Mouse (Mus musculus) right cerebral cortex, postnatal 25 days (tissue): ENCODE results near the gene Ctnnbip1.

Experiments
- DNase-seq: peaks from one replicate; pipeline ENCODE4 v3.0.0; 2022

Gene Ctnnbip1

GRCm38 (mm10) chr4:149523961-149524360 lies 5.9 kb downstream of the Ctnnbip1 start:
- DNase-seq = no peak

DNA sequence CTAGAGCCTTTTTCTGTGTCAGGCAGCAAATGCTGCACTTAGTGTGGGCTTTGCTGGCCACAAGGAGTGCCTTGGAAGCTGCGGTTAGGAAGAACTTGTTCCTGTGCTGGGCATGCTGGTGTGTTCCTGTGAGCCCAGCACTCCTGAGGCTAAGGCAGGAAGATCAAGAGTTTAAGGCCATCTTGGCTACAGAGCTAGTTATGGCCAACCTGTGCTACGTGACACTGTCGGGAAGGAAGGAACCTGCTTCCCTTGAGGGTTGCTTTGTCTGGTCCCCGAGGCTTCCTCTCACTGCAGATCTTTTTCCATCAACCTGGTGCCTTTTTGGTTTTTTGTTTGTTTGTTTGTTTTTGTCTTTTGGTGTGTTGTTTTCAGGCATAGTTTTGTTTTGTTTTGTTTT lies 7.1 kb downstream of the Ctnnbip1 start:
- DNase-seq = no peak

GRCm38 (mm10) chr4:149525811-149526210 lies 7.8 kb downstream of the Ctnnbip1 start:
- no peak for DNase-seq

- DNase-seq = no peak
These were observed 8.3 kb downstream of the Ctnnbip1 start for GRCm38 (mm10) chr4:149526330-149526729.

DNA sequence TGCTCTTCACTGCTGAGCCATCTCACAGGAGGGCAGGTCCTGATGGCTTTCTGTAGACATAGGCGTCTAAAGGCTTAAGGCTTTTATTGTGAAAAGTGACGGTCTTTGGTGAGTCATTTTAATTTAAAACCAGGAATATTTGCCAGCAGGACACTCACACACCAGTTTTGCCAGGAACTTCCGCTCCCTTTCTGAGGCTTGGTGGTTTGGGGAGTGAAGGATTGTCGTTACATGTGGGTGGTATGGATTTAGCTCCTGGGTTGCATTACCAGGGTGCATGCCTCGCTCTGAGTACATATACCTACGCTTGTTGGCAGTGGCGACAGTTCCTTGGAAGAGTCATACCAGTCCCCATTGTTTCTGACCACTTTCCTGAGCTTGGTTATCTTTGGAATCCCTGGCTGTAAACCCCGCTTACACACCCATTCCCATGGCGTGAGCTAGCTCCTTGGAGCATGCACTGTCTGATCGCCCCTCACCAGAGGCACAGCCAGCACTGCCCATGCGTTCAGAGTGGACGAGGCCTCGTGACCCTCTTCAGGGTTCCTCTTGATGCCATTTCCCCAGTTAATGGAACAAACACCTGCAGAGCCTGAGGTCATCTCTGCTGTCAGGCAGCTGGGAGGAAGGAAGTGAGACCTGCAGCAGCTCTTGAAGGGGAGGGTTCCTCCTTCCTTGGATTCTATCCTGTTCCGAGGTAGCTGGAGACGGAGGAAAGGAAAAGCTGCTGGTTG lies 9.8 kb downstream of the Ctnnbip1 start:
- no peak for DNase-seq

DNA sequence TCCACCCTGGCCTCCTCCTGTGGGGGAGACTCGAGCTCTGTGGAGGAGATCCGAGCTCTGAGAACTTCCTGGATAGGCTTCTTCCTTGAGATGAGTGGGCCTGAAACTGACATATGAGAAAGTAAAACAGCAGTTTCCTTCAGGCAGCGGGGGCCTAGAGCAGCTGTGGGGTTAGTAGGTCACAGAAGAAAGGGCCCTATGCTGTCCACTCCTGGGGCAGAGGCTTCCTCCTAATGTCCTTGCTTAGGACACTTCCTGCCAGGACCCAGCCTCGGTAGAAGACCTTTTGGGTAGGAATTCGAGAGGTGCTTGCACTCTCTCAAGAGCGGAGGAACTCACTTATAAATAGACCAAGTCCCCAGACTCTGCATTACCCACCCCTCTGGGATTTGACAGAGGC lies 11.7 kb downstream of the Ctnnbip1 start:
- no peak for DNase-seq

- no peak for DNase-seq
These were observed 21.4 kb downstream of the Ctnnbip1 start for GRCm38 (mm10) chr4:149539441-149539840.

GRCm38 (mm10) chr4:149541935-149542334 lies 23.9 kb downstream of the Ctnnbip1 start:
- no peak for DNase-seq

GRCm38 (mm10) chr4:149542431-149542830 lies 24.4 kb downstream of the Ctnnbip1 start:
- DNase-seq = no peak

- DNase-seq = peak; percentile 70
These were observed 25.0 kb downstream of the Ctnnbip1 start for GRCm38 (mm10) chr4:149542927-149543553.

DNA sequence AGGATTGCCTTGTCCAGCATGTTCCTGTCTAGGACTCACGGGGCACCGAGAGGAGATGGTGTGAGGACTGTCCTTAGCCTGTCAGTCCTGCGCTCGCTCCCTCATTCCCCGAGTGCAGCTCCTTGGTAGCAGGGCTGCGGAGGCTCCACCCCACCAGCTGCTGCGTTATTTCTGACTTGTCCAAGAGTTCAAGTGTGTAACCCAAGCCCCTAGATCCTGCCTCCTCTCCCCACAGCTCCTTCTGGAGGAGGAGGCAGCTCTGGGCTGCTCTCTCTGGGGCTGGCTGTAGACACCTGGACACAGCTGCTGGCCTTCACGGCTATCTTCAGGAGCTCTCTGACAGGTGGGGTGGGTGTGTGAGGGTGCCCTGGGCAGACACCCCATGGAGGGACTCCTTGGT lies 26.9 kb downstream of the Ctnnbip1 start:
- DNase-seq = no peak

DNA sequence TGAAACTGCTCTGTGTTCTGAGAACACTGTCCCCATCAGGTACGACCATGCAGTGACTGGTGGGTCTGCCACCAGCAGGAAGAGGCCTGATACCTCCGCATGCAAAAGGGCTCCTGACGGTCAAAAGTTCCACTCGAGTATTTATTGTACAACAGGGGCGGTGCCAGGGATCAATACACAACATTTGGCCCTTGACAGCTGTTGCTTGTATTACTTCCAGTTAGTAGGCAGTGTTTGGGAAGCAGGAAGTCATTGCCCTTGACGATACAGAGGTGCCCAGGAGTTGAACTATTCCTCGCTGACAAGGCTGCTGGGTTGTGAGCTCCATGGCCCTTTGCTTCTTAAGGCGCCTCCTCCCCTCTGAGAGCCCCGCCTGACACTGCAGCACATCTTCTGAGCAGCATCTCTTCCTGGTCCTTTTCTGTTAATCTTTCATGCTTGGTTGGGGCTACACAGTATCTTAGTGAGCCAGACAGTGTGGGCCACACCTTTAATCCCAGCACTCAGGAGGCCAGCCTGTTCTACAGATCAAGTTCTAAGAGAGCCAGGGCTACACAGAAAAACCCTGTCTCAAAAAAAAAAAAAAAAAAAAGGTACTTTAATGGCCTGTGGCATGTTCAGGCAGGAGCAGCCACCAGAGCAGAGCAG lies 28.9 kb downstream of the Ctnnbip1 start:
- no peak for DNase-seq

DNA sequence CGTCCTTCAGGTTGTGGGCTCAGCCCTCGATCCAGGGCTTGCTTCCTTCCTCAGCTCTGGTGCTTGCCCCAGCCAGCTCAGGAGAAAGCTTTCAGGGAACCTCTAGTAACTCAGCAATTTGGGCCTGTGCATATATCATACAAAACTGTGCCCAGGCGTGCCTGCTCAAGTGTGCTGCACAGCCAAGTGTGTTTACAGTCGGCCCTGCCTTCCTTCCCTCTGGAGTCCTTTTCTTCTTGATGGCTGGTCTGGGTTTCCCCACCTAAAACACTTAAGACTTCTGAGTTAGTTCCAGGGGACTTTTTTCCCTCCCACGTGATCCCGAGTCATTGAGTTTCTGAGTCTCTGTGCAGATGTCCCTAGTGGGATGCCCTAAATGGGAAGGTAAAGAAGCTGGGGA lies 29.5 kb downstream of the Ctnnbip1 start:
- no peak for DNase-seq

GRCm38 (mm10) chr4:149549221-149549925 lies 31.3 kb downstream of the Ctnnbip1 start:
- peak; percentile 86 for DNase-seq

DNA sequence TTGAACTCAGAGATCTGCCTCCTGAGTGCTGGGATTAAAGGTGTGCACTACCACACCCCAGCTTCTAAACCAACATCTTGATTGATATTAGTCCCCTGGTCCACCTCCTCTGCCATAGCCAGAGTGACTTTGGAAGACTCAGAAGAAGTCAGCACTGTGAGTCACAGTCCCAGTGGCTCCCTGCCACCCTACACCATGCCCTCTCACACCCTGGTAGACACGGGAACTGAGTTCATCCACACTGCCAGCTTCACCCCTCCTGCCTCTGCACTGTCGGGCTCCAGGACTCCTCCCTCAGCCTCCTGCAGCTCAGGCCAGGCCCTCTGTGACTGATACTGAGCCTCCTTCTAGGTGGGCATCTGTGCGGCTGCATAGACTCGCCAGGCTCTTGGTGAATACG lies 32.8 kb downstream of the Ctnnbip1 start:
- DNase-seq = no peak

DNA sequence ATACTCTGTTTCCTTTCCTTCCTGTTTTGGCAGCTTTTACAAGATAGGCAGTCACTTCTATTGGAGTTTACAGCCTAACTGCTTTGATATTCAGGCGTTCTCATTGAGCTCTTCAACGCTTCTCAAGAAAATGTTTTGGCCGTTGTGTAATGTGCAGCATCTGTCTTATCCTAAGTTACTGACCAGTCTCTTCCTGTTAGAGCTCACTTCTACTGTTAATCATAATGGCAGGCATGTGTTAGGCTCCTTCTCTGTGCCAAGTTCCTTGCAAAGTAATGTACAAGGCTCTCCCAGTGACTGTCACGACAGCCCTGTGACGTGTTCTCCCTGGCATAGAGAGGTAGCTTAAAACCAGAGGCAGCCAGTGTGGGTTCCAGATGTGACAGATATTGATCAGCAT lies 33.7 kb downstream of the Ctnnbip1 start:
- DNase-seq = no peak

GRCm38 (mm10) chr4:149553834-149554233 lies 35.8 kb downstream of the Ctnnbip1 start:
- DNase-seq = no peak

GRCm38 (mm10) chr4:149556111-149556510 lies 38.1 kb downstream of the Ctnnbip1 start:
- peak; percentile 85 for DNase-seq

- DNase-seq = no peak
These were observed 39.9 kb downstream of the Ctnnbip1 start for GRCm38 (mm10) chr4:149557905-149558304.

- DNase-seq = no peak
These were observed 40.4 kb downstream of the Ctnnbip1 start for GRCm38 (mm10) chr4:149558389-149558788.

DNA sequence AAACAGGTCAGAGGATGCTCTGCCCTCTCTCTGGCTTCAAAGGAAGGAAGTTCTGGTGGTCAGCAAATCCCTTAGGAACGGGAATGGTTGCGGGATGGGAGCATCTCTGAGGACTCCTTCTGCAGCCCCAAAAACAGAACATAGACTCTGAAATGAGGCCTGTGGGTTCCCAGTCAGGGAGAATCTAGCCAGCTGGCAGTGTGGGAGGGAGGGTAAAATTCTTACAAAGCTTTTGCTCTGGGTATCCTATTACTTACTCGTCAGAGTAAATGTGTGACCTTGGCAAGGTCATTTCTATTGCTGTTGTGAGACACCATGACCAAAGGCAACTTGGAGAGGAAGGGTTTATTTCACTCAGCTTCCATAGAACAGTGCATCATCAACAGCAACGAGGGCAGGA lies 43.4 kb downstream of the Ctnnbip1 start:
- peak; percentile 54 for DNase-seq

- DNase-seq = peak; percentile 86
These were observed 44.2 kb downstream of the Ctnnbip1 start for GRCm38 (mm10) chr4:149561986-149562904.
